Mouse (Mus musculus) kidney, embryonic 16.5 days (tissue): ENCODE data around the gene Slc44a3. TPM values are rescaled to one million over a fixed set of nuclear protein-coding genes. Genes with fewer than 3 reads are reported as not detected.

ENCODE experiments used
- ATAC-seq: fragments of 200-750 bp; cut with Nextera tagmentation; 2 replicates; pipeline ENCODE4 v1.8.0; 2017; ENCODE audit warnings: moderate TSS enrichment; ENCODE audit not compliant: low FRiP score, low TSS enrichment
- H3K27ac ChIP-seq: fragments of 300-500 bp; sonication (generic); 2 replicates; pipeline ENCODE4 v1.5.1; 2014; ENCODE audit warnings: low read length
- H3K27me3 ChIP-seq: fragments of 300-500 bp; sonication (generic); 2 replicates; pipeline ENCODE4 v1.6.1; 2014; ENCODE audit warnings: low read length, control low read depth, mixed read lengths; ENCODE audit not compliant: insufficient read depth
- H3K36me3 ChIP-seq: fragments of 300-500 bp; sonication (generic); 2 replicates; pipeline ENCODE4 v1.6.1; 2014; ENCODE audit warnings: low read length, control low read depth, mixed read lengths; ENCODE audit not compliant: insufficient read depth
- H3K4me1 ChIP-seq: fragments of 300-500 bp; sonication (generic); 2 replicates; pipeline ENCODE4 v1.6.1; 2014; ENCODE audit warnings: low read length, control low read depth, mixed read lengths; ENCODE audit not compliant: insufficient read depth
- H3K4me2 ChIP-seq: fragments of 300-500 bp; sonication (generic); replicated peaks from 2 replicates; pipeline ENCODE4 v1.6.1; 2014; ENCODE audit warnings: low read depth, low read length
- H3K4me3 ChIP-seq: fragments of 300-500 bp; sonication (generic); 2 replicates; pipeline ENCODE4 v1.5.1; 2014; ENCODE audit warnings: mild to moderate bottlenecking, low read length
- H3K9ac ChIP-seq: fragments of 300-500 bp; sonication (generic); replicated peaks from 2 replicates; pipeline ENCODE4 v1.6.1; 2014; ENCODE audit warnings: low read length
- H3K9me3 ChIP-seq: fragments of 300-500 bp; sonication (generic); 2 replicates; pipeline ENCODE4 v1.6.1; 2016; ENCODE audit warnings: low read length, control low read depth
- WGBS: fragments of 180-500 bp; shearing (Covaris S2); extraction: QIAGEN DNeasy Blood & Tissue Kit; methylation state at CpG from one replicate; pipeline ENCODE4 v1.1.7; 2014; 5-methylcytosine and 5-hydroxymethylcytosine counted together
- polyA plus RNA-seq: library from polyadenylated mRNA; unstranded; fragments of >200 nt; fragmentation: Nextera tagmentation; extraction: Ambion mirVana; gene quantifications from 2 replicates; pipeline ENCODE4 v1.2.1, GENCODE M21; 2015

The Slc44a3 gene
- polyA plus RNA-seq, 1 experiment from 2014 or later = 13.2 TPM

GRCm38 (mm10) chr3:121570623-121571022 lies 38.4 kb upstream of the Slc44a3 start:
- no peaks in the 10 kb centered on the region for H3K27me3 ChIP-seq
- ATAC-seq = no peak
- 0 out of 2 replicates have a peak, but pooled peaks cover 3% of the 10 kb centered on the region for H3K4me1 ChIP-seq
- no peaks in the 10 kb centered on the region for H3K9me3 ChIP-seq
- no peak overlapping the region for H3K27ac ChIP-seq
- no peaks in the 10 kb centered on the region for H3K36me3 ChIP-seq
- WGBS = 77% methylated on average over 11 of the region's 11 CpGs
- H3K4me3 ChIP-seq = no peak overlapping the region
- H3K4me2 ChIP-seq = no peak overlapping the region
- no peak overlapping the region for H3K9ac ChIP-seq

GRCm38 (mm10) chr3:121569767-121570166 lies 37.6 kb upstream of the Slc44a3 start:
- Histone ChIP-seq H3K4me1 (0 out of 2 replicates have a peak, but pooled peaks cover 3% of the 10 kb centered on the region), H3K36me3 (no peaks in the 10 kb centered on the region), H3K9ac (no peak overlapping the region), H3K4me2 (no peak overlapping the region), H3K9me3 (no peaks in the 10 kb centered on the region), H3K27me3 (no peaks in the 10 kb centered on the region), H3K27ac (no peak overlapping the region), H3K4me3 (no peak overlapping the region)
- WGBS = 84% methylated on average over 5 of the region's 5 CpGs
- no peak for ATAC-seq

GRCm38 (mm10) chr3:121569004-121569403 lies 36.8 kb upstream of the Slc44a3 start:
- no peaks in the 10 kb centered on the region for H3K27me3 ChIP-seq
- no peak overlapping the region for H3K9ac ChIP-seq
- no peaks in the 10 kb centered on the region for H3K36me3 ChIP-seq
- ATAC-seq = no peak
- no peak overlapping the region for H3K4me2 ChIP-seq
- H3K27ac ChIP-seq = no peak overlapping the region
- no peak overlapping the region for H3K4me3 ChIP-seq
- 0 out of 2 replicates have a peak, but pooled peaks cover 2% of the 10 kb centered on the region for H3K4me1 ChIP-seq
- H3K9me3 ChIP-seq = no peaks in the 10 kb centered on the region
- WGBS = 89% methylated on average over 9 of the region's 9 CpGs

GRCm38 (mm10) chr3:121567904-121568303 lies 35.7 kb upstream of the Slc44a3 start:
- Histone ChIP-seq H3K4me1 (no peaks in the 10 kb centered on the region), H3K9me3 (no peaks in the 10 kb centered on the region), H3K4me3 (no peak overlapping the region), H3K9ac (no peak overlapping the region), H3K36me3 (no peaks in the 10 kb centered on the region), H3K4me2 (no peak overlapping the region), H3K27me3 (no peaks in the 10 kb centered on the region), H3K27ac (no peak overlapping the region)
- no peak for ATAC-seq
- 84% methylated on average over 9 of the region's 9 CpGs for WGBS

GRCm38 (mm10) chr3:121567337-121567900 lies 35.2 kb upstream of the Slc44a3 start:
- no peaks in the 10 kb centered on the region for H3K9me3 ChIP-seq
- ATAC-seq = no peak
- no peak overlapping the region for H3K4me3 ChIP-seq
- WGBS = 83% methylated on average over 2 of the region's 2 CpGs
- H3K27me3 ChIP-seq = no peaks in the 10 kb centered on the region
- no peak overlapping the region for H3K9ac ChIP-seq
- H3K36me3 ChIP-seq = no peaks in the 10 kb centered on the region
- no peak overlapping the region for H3K27ac ChIP-seq
- no peaks in the 10 kb centered on the region for H3K4me1 ChIP-seq
- H3K4me2 ChIP-seq = no peak overlapping the region

GRCm38 (mm10) chr3:121566901-121567300 lies 34.7 kb upstream of the Slc44a3 start:
- Histone ChIP-seq H3K4me2 (no peak overlapping the region), H3K36me3 (no peaks in the 10 kb centered on the region), H3K4me1 (no peaks in the 10 kb centered on the region), H3K27ac (no peak overlapping the region), H3K9ac (no peak overlapping the region), H3K4me3 (no peak overlapping the region), H3K9me3 (no peaks in the 10 kb centered on the region), H3K27me3 (no peaks in the 10 kb centered on the region)
- no peak for ATAC-seq
- WGBS = 72% methylated on average over 4 of the region's 4 CpGs

- ATAC-seq = no peak
- no peaks in the 10 kb centered on the region for H3K4me1 ChIP-seq
- no peak overlapping the region for H3K27ac ChIP-seq
- no peak overlapping the region for H3K4me3 ChIP-seq
- H3K9me3 ChIP-seq = no peaks in the 10 kb centered on the region
- no peak overlapping the region for H3K9ac ChIP-seq
- H3K4me2 ChIP-seq = no peak overlapping the region
- WGBS = 80% methylated on average over 3 of the region's 3 CpGs
- no peaks in the 10 kb centered on the region for H3K36me3 ChIP-seq
- H3K27me3 ChIP-seq = no peaks in the 10 kb centered on the region
These were observed 29.6 kb upstream of the Slc44a3 start for GRCm38 (mm10) chr3:121561803-121562202.

GRCm38 (mm10) chr3:121560115-121560865 lies 28.1 kb upstream of the Slc44a3 start:
- no peaks in the 10 kb centered on the region for H3K9me3 ChIP-seq
- H3K9ac ChIP-seq = no peak overlapping the region
- ATAC-seq = no peak
- no peak overlapping the region for H3K4me3 ChIP-seq
- H3K27ac ChIP-seq = no peak overlapping the region
- H3K27me3 ChIP-seq = no peaks in the 10 kb centered on the region
- no peaks in the 10 kb centered on the region for H3K4me1 ChIP-seq
- H3K4me2 ChIP-seq = no peak overlapping the region
- 64% methylated on average over 14 of the region's 14 CpGs for WGBS
- H3K36me3 ChIP-seq = no peaks in the 10 kb centered on the region

GRCm38 (mm10) chr3:121559406-121560114 lies 27.4 kb upstream of the Slc44a3 start:
- ATAC-seq = no peak
- H3K36me3 ChIP-seq = no peaks in the 10 kb centered on the region
- H3K4me2 ChIP-seq = no peak overlapping the region
- H3K9me3 ChIP-seq = no peaks in the 10 kb centered on the region
- H3K27ac ChIP-seq = no peak overlapping the region
- no peak overlapping the region for H3K4me3 ChIP-seq
- H3K27me3 ChIP-seq = no peaks in the 10 kb centered on the region
- WGBS = 82% methylated on average over 15 of the region's 15 CpGs
- H3K4me1 ChIP-seq = no peaks in the 10 kb centered on the region
- no peak overlapping the region for H3K9ac ChIP-seq

- no peak overlapping the region for H3K4me2 ChIP-seq
- ATAC-seq = no peak
- no peaks in the 10 kb centered on the region for H3K36me3 ChIP-seq
- 88% methylated on average over 8 of the region's 8 CpGs for WGBS
- H3K9ac ChIP-seq = no peak overlapping the region
- H3K9me3 ChIP-seq = no peaks in the 10 kb centered on the region
- H3K4me1 ChIP-seq = no peaks in the 10 kb centered on the region
- H3K27me3 ChIP-seq = no peaks in the 10 kb centered on the region
- H3K27ac ChIP-seq = no peak overlapping the region
- H3K4me3 ChIP-seq = no peak overlapping the region
These were observed 26.7 kb upstream of the Slc44a3 start for GRCm38 (mm10) chr3:121558861-121559260.
